Mouse (Mus musculus) frontal cortex, postnatal 36 days (tissue): ENCODE data around the gene Wnt3.

ENCODE experiments used
- DNase-seq, 2 experiments: peaks; one replicate each; pipeline ENCODE4 v3.0.0; 2022; ENCODE audit warnings: low spot score in 2 of 2

The Wnt3 gene

DNA sequence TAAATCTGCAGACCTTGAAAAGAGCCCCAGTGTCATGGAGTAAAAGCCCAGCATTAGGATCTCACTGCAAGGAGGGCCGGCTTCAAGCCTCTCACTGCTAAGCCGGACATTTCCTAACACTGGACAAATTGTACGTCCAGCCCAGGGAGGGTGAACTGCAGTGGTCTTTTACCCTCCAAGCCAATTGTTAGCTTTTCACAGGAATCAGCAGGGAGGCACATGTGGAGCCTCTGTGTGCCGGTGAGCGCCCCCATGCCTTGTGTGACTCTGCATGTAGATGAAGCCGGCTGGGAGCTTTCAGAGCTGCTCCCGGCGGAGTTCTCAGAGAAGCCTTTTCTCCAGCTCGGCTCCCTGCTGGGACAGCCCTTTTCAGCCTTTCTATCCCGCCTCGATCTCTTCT lies 66.9 kb downstream of the Wnt3 start:
- peak in 1 of 2 experiments; percentile 32 for DNase-seq

DNA sequence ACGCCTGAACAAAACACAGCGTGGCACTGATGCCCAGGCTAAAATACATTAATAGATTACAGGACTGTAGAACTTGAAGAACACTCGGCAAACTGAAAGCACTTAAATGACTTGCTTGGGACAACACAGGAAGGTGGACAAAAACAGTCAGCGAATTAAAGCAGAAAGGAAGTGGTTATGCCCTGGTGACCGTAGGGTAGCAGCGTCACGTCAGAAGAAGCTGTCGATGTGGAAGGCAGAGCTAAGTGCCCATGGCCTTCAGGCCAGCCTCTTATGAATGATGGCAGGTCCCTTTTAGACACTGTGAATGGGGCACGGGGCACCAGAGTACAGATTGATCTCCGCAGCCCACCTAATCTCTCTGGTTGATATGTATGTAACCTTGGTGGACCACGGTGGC lies 74.3 kb downstream of the Wnt3 start:
- DNase-seq = no peak

DNA sequence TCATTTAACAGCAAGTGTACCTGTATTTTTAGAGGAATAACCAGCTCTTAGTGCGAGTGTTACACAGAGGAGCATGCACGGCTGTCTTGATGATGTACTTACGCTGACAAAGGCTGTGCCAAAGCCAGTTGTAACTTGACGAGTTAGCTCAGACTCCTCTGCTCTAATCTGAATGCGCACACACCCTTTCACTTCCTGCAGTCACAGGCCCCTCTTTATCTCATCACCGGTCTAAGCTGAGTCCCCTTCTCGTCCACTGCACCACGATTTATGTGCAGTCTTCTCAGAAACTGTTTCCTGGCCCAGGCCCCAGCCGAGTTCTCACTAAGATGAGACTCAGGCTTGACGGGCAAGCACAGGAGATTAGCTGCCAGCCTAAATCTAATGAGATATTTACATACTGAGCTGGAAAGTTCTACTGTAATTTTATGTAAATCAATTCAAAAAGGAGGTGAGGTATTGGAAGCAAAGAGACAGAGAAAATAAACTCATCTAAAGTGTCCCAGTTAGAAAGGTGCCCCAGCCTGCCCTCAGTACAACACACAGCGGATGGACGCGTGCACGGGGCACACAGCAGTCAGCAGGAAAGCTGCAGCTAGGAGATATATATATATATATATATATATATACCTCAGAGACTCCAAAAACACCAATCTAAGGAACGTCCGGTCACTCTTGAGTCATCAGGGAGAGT lies 78.8 kb downstream of the Wnt3 start:
- DNase-seq = no peak

DNA sequence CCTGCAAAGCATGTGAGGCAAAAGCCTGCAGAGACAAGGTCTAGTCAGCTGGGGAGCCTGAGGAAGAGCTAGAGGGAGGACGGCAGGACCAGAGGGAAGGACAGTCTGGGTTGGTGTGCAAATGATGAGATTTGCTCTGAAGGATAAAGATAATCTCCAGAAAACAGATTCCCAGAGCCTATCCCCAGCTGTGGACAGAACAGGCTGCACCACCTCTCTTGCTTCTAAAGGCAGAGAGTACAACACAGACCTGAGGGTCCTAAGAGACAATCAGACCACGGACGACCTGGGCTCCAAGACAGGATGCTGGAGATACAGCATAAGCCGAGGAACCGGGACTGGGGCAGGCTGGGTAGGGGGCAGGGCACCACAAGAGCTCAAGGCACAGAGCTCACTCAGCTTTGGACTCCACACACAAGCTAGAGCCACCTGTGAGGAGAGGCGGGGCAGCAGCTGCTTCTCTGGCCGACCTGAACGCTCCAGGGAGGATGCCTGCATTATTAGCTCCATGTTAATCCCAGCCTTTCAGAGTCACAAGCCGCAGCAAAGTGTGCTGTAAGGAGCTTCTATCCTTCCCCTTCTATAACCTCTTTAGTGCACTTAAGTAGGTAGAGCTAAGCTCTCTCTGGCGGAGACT lies 79.5 kb downstream of the Wnt3 start:
- DNase-seq = no peak

DNA sequence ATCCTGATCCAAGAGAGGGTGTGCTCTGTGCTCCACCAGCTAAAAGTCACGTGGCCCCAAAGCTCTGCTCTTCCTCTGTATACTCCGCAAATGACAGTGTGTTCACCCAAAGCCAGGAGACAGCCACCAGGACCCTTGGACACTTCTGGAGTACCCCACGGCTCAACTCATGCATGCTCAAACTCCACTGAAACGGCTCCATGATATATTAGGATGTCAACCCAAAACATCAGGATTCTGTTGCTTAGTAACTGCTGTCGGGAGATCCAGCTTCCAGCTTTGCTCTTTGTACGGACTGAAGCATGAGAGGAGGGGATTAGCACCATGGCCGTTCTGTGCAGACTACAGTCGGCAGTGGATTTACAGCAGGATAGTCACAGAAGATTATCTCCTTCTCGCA lies 80.3 kb downstream of the Wnt3 start:
- DNase-seq = no peak

DNA sequence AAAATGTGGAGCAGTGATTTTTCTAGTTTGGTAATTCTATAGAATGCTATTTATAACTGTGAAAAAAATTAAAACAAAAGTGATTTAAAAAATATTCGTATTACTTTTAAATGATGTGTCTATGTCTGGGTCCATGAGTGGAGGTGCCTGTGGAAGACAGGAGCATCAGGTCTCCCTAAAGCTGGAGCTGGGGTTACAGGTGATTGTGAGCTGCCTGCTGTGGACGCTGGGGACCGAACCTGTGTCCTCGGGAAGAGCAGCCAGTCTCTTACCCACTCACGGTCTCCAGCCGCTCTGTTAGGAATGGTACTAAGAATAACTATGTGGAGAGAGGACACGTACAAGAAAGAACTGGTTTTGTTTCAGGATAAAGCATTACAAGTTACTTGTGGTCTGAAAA lies 82.7 kb downstream of the Wnt3 start:
- DNase-seq = no peak

DNA sequence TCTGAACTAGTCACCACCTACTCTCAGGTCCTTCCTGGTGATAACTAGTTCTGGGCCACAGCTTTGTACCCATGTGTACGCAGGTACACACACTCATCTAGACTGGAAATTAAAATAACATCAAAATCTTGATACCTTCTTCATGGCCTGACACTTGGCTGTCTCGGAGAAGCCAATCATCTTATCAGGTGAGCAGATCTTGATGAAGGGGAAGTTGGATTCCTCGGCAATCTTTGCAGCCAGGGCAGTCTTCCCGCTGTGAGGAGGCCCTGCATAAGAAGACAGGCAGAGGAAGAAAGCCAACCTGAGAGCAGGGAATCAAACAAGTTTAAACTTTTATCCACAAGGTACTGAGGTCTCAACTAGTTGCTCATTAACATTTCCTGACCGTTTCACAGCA lies 84.8 kb downstream of the Wnt3 start:
- no peak for DNase-seq

DNA sequence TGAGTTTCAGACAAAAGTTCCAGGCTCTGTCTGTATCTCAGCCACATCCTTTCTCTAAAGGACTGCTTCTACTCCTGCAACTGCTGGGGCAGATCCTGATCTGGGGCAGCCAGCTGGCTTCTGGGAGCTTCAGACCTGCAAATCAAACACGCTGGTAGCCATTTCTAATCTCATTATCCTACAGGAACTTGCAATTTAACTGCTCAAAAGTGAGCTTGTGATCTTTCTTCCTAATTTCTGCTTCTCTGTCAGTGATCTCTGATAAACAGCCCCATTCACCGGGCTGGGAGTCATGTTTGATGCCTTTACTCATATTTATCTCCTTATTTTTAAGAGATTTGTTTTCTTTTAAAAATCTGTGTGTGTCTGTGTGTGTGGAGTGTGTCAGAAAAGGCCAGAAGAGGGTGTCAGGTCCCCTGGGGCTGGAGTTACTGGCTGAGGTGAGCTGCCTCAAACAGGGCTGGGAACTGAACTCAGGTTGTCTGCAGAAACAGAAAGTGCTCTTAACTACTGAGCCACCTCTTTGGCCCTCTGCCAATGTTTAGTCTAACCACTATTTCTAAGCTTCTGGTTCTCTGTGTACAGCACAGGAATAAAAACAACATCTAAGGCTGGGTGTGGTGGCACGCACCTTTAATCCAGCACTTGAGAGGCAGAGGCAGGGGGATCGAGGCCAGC lies 86.1 kb downstream of the Wnt3 start:
- DNase-seq = no peak

DNA sequence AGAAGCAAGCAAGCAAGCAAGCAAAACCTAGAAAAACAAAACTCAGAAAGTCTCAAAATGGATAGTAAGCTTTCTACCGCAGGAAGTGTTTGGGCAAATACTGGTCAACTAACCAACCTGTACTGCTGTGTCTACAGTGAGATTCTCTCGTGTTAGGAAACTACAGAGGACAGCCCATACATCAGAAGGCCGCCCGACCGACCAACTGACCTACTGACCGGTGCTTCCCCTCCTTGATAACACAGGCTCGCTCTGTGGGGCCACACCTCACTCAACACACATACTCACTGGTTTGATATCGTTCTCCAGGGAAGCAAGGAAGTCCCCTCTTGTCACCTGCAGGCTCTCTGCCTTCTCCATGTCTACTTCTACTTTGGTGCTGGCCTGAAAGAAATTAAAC lies 89.0 kb downstream of the Wnt3 start:
- no peak for DNase-seq

DNA sequence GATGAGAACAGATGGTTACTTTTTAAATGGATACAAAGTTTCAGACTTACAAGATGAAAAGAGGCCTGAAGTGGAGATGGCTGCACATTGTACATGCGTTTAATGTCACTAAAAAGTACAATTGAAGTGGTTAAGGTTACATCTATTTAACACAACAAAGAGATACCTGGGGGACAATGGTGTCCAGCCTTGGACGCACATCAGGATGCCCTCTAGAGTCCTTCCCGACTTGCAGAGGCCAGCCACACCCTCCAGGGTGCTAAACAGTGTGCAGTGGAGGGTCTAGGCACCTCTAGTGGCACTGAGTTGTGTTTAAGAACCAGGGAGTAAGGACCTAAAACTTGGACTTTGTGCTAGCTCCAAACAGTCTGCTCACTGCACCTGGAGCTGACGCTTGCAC lies 90.5 kb downstream of the Wnt3 start:
- DNase-seq = no peak

DNA sequence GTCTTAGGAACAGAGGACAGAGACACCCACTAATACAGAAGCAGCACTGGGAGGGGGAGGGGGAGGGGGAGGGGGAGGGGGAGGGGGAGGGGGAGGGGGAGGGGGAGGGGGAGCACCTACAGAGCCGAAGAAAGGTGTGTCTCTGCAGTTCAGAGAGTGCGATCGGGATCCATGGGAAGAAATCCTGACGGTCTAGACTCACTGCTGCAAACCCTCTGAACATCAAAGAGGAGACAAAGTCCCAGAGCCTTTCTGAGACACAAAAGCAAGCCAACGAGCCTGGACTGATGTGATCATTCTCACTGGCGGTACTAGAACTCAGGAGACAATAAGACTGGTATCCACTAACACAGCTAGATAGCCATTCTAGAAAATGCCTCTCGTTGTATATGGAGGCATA lies 91.4 kb downstream of the Wnt3 start:
- DNase-seq = no peak
